Mouse (Mus musculus): ENCODE data around the gene Olfr361. TPM values are rescaled to one million over a fixed set of nuclear protein-coding genes. Genes with fewer than 3 reads are reported as not detected.
"Not testable (repeated sequence)": the region's sequence is repeated elsewhere in the genome, so short reads cannot be mapped to it uniquely, and the experiment has no call there.

The Olfr361 gene
- polyA plus RNA-seq (2012; ENCODE audit: insufficient read depth, insufficient read length, missing spikeins), result not detected in 2 replicates

DNA sequence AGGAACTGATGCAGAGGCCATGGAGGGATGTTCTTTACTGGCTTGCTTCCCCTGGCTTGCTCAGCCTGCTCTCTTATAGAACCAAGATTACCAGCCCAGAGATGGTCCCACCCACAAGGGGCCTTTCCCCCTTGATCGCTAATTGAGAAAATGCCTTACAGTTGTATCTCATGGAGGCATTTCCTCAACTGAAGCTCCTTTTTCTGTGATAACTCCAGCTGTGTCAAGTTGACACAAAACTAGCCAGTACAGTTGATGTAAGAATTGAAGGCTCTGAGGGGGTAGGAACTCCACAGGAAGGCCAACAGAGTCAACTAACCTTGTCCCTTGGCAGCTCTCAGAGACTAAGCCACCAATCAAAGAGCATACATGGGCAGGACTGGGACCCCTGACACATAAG is at the start of gene Olfr361:
Olfr361 (minus strand) TSS at position 101 of the 400 bp plus-strand sequence.
- H3K27ac ChIP-seq (ENCODE audit: insufficient read depth, low read depth, low read length); H3K4me1 ChIP-seq (ENCODE audit: control insufficient read depth, insufficient read depth, low read length); H3K4me3 ChIP-seq (ENCODE audit: insufficient read depth, low read length): not testable (repeated sequence)

DNA sequence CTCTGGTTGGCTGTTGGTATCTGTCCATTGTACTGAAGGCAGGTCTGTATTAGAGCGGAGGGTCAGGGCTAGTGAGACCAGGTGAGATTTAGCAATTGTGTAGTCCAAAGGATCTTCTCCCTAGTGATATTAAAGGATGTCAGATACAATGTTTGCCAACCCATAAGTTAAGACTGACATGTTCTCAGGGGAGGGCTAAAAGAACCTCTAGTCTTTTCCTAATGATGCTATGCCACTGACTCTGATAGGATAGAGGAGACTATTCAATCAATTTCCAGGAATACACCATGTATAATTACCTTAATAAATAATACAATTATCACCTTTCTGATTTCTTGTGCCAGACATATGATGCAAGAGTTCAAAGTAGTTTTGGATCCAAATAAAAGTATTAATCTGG is 28.7 kb upstream of the Olfr361 start, which contains the start of gene Olfr362:
Olfr362 (minus strand) TSS at position 101 of the 400 bp plus-strand sequence.
- H3K4me1 ChIP-seq (ENCODE audit: control insufficient read depth, insufficient read depth, low read length), result no peaks in the 10 kb centered on the region
- no peak within 1 kb of the TSS for H3K27ac ChIP-seq (ENCODE audit: insufficient read depth, low read depth, low read length)
- no peak for TF ChIP-seq POLR2A (IDR thresholded peaks at IDR 0.05; ENCODE audit: borderline replicate concordance, low read depth, low read length)
- no peak for TF ChIP-seq CTCF (IDR thresholded peaks at IDR 0.05; ENCODE audit: low read depth, low read length)
- no peak within 1 kb of the TSS for H3K4me3 ChIP-seq (ENCODE audit: insufficient read depth, low read length)

DNA sequence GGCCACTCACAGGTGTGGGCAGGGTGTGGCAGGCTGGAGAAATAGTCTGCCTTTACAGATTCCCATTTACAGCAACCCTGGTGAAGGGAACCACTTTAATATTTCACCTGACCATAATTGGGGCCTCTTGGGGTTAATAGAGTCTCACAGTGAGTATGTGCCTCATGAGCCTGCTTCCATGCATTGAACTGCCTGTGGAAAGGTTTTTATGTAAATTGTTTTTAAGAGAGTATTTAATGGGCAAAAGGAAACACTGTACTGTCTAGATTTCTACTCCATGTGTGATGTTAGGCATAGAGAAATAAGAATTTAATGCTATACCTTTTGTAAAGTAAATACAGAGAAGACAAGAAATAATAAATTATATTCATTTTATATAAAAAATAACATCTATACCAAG is 23.6 kb downstream of the Olfr361 start, which contains the start of gene Olfr360:
Olfr360 (plus strand) TSS at position 301 of the 400 bp plus-strand sequence.
- Histone ChIP-seq H3K27ac (ENCODE audit: insufficient read depth, low read depth, low read length) (no peak within 1 kb of the TSS), H3K4me3 (ENCODE audit: insufficient read depth, low read length) (no peak within 1 kb of the TSS), H3K4me1 (ENCODE audit: control insufficient read depth, insufficient read depth, low read length) (no peaks in the 10 kb centered on the region)
- TF ChIP-seq CTCF (IDR thresholded peaks at IDR 0.05; ENCODE audit: low read depth, low read length), result no peak
- no peak for TF ChIP-seq POLR2A (IDR thresholded peaks at IDR 0.05; ENCODE audit: borderline replicate concordance, low read depth, low read length)

Other genes starting within 250 kb of the Olfr361 start
- not detected in 2 replicates for gene Olfr350, start 243.0 kb downstream of the Olfr361 start, polyA plus RNA-seq (2012; ENCODE audit: insufficient read depth, insufficient read length, missing spikeins)
- gene Olfr351, start 226.6 kb downstream of the Olfr361 start, polyA plus RNA-seq (2012; ENCODE audit: insufficient read depth, insufficient read length, missing spikeins), result not detected in 2 replicates
- gene Olfr352, start 220.8 kb downstream of the Olfr361 start, polyA plus RNA-seq (2012; ENCODE audit: insufficient read depth, insufficient read length, missing spikeins), result 0.16 and 0.41 TPM in 2 replicates
- not detected in 2 replicates for gene Olfr353, start 196.4 kb downstream of the Olfr361 start, polyA plus RNA-seq (2012; ENCODE audit: insufficient read depth, insufficient read length, missing spikeins)
- 0.07 TPM in 1 of 2 replicates, not detected in the other for gene Olfr354, start 183.6 kb downstream of the Olfr361 start, polyA plus RNA-seq (2012; ENCODE audit: insufficient read depth, insufficient read length, missing spikeins)
- not detected in 2 replicates for gene Olfr355, start 160.4 kb downstream of the Olfr361 start, polyA plus RNA-seq (2012; ENCODE audit: insufficient read depth, insufficient read length, missing spikeins)
- not detected in 2 replicates for gene Olfr356, start 152.2 kb downstream of the Olfr361 start, polyA plus RNA-seq (2012; ENCODE audit: insufficient read depth, insufficient read length, missing spikeins)
- not detected in 2 replicates for gene Olfr357, start 95.5 kb downstream of the Olfr361 start, polyA plus RNA-seq (2012; ENCODE audit: insufficient read depth, insufficient read length, missing spikeins)
- not detected in 2 replicates for gene Olfr358, start 80.0 kb downstream of the Olfr361 start, polyA plus RNA-seq (2012; ENCODE audit: insufficient read depth, insufficient read length, missing spikeins)
- not detected in 2 replicates for gene Olfr360, start 23.5 kb downstream of the Olfr361 start, polyA plus RNA-seq (2012; ENCODE audit: insufficient read depth, insufficient read length, missing spikeins)
- not detected in 2 replicates for gene Olfr362, start 28.6 kb upstream of the Olfr361 start, polyA plus RNA-seq (2012; ENCODE audit: insufficient read depth, insufficient read length, missing spikeins)
- gene Olfr364-ps1, start 50.0 kb upstream of the Olfr361 start, polyA plus RNA-seq (2012; ENCODE audit: insufficient read depth, insufficient read length, missing spikeins), result not detected in 2 replicates
- not detected in 2 replicates for gene Olfr365, start 98.9 kb upstream of the Olfr361 start, polyA plus RNA-seq (2012; ENCODE audit: insufficient read depth, insufficient read length, missing spikeins)
- not detected in 2 replicates for gene Olfr366, start 122.3 kb upstream of the Olfr361 start, polyA plus RNA-seq (2012; ENCODE audit: insufficient read depth, insufficient read length, missing spikeins)
- not detected in 2 replicates for gene Olfr368, start 237.2 kb upstream of the Olfr361 start, polyA plus RNA-seq (2012; ENCODE audit: insufficient read depth, insufficient read length, missing spikeins)